Mouse (Mus musculus) liver, embryonic 14.5 days (tissue): ENCODE measurements at regions not wholly inside any gene's neighbourhood (a gene's known extent, or its start where the extent isn't known, plus 50 kb on each side); places are given as distances from the start of the nearest gene placed in this dataset.

Experiments
- ATAC-seq: fragments of 200-750 bp; cut with Nextera tagmentation; 2 replicates; pipeline ENCODE4 v1.8.0; 2017; ENCODE audit warnings: moderate number of reproducible peaks, mild to moderate bottlenecking, moderate library complexity; ENCODE audit not compliant: insufficient read depth
- DNase-seq, 3 experiments: peaks; one replicate each; pipeline ENCODE4 v3.0.0-alpha.2; 2012 to 2013; ENCODE audit warnings: low read depth in 3 of 3, low spot score in 3 of 3
- H3K27ac ChIP-seq: fragments of 300-500 bp; sonication (generic); 2 replicates; pipeline ENCODE4 v1.5.1; 2014; ENCODE audit warnings: moderate library complexity, mild to moderate bottlenecking, control low read depth, inconsistent platforms
- H3K27me3 ChIP-seq: fragments of 300-500 bp; sonication (generic); 2 replicates; pipeline ENCODE4 v1.6.1; 2014; ENCODE audit warnings: mild to moderate bottlenecking, low read length, moderate library complexity; ENCODE audit not compliant: control insufficient read depth, insufficient read depth
- H3K36me3 ChIP-seq: fragments of 300-500 bp; sonication (generic); replicated peaks from 2 replicates; pipeline ENCODE4 v1.6.1; 2014; ENCODE audit warnings: low read depth; ENCODE audit not compliant: control insufficient read depth, insufficient read depth
- H3K4me1 ChIP-seq, 2 experiments: fragments of 200-500 bp in 1 of 2; fragments of 300-500 bp in 1 of 2; sonication (generic) in 1 of 2; replicated peaks; 2 replicates each; pipeline ENCODE4 v1.6.1; 2012 to 2014; ENCODE audit warnings: antibody characterized with exemption in 1 of 2, inconsistent platforms in 1 of 2, low read length in 1 of 2; ENCODE audit not compliant: control insufficient read depth in 2 of 2, insufficient read depth in 2 of 2
- H3K4me2 ChIP-seq: fragments of 300-500 bp; sonication (generic); 2 replicates; pipeline ENCODE4 v1.6.1; 2014; ENCODE audit warnings: low read depth, mild to moderate bottlenecking, control low read depth, moderate library complexity
- H3K4me3 ChIP-seq, 2 experiments: fragments of 200-500 bp in 1 of 2; fragments of 300-500 bp in 1 of 2; sonication (generic) in 1 of 2; 2 replicates each; pipeline ENCODE4 v1.5.1; 2012 to 2014; ENCODE audit warnings: low read depth in 2 of 2, low read length in 2 of 2, mild to moderate bottlenecking in 2 of 2, control low read depth in 1 of 2, inconsistent platforms in 1 of 2, moderate library complexity in 1 of 2; ENCODE audit not compliant: insufficient read depth in 1 of 2
- H3K9ac ChIP-seq: fragments of 300-500 bp; sonication (generic); replicated peaks from 2 replicates; pipeline ENCODE4 v1.6.1; 2014; ENCODE audit warnings: mild to moderate bottlenecking, control low read depth, moderate library complexity
- H3K9me3 ChIP-seq: fragments of 300-500 bp; sonication (generic); 2 replicates; pipeline ENCODE4 v1.6.1; 2016; ENCODE audit warnings: low read length, mixed read lengths; ENCODE audit not compliant: control insufficient read depth
- CTCF ChIP-seq: IDR thresholded peaks from 2 replicates; pipeline ENCODE4 v1.5.1; 2016; ENCODE audit warnings: antibody characterized with exemption, low read depth, control low read depth
- EP300 ChIP-seq: IDR thresholded peaks from 2 replicates; pipeline ENCODE4 v1.6.1; 2016; ENCODE audit warnings: antibody characterized with exemption, low read depth
- WGBS: fragments of 180-500 bp; shearing (Covaris S2); extraction: QIAGEN DNeasy Blood & Tissue Kit; methylation state at CpG from one replicate; pipeline ENCODE4 v1.1.7; 2014; ENCODE audit not compliant: insufficient replicate concordance; 5-methylcytosine and 5-hydroxymethylcytosine counted together

- ATAC-seq = no peak
- TF ChIP-seq EP300 (no peak), CTCF (no peak)
- no peak overlapping the region for H3K4me2 ChIP-seq
- H3K27ac ChIP-seq = no peak overlapping the region
- no peaks in the 10 kb centered on the region for H3K27me3 ChIP-seq
- DNase-seq = no peak
- no peak overlapping the region for H3K4me3 ChIP-seq
- 65% methylated on average over 6 of the region's 6 CpGs for WGBS
- no peaks in the 10 kb centered on the region for H3K9me3 ChIP-seq
- no peaks in the 10 kb centered on the region for H3K36me3 ChIP-seq
- H3K4me1 ChIP-seq = no peaks in the 10 kb centered on the region
- no peak overlapping the region for H3K9ac ChIP-seq
Observed at GRCm38 (mm10) chr13:44118846-44119245, 334.3 kb downstream of the Cd83 start.

- no peak overlapping the region for H3K4me3 ChIP-seq
- 45% methylated on average over 6 of the region's 8 CpGs for WGBS
- no peaks in the 10 kb centered on the region for H3K9me3 ChIP-seq
- H3K36me3 ChIP-seq = no peaks in the 10 kb centered on the region
- H3K27me3 ChIP-seq = no peaks in the 10 kb centered on the region
- H3K9ac ChIP-seq = no peak overlapping the region
- ATAC-seq = no peak
- H3K4me2 ChIP-seq = no peak overlapping the region
- no peak for DNase-seq
- no peak overlapping the region for H3K27ac ChIP-seq
- H3K4me1 ChIP-seq = no peaks in the 10 kb centered on the region
- TF ChIP-seq CTCF (no peak), EP300 (no peak)
Observed at GRCm38 (mm10) chr13:44121241-44121671, 336.7 kb downstream of the Cd83 start.

GRCm38 (mm10) chr13:44121932-44122331 is 337.4 kb downstream of the Cd83 start:
- no peak overlapping the region for H3K4me2 ChIP-seq
- H3K9ac ChIP-seq = no peak overlapping the region
- no peak for DNase-seq
- H3K36me3 ChIP-seq = no peaks in the 10 kb centered on the region
- H3K27me3 ChIP-seq = no peaks in the 10 kb centered on the region
- no peak overlapping the region for H3K4me3 ChIP-seq
- H3K4me1 ChIP-seq = no peaks in the 10 kb centered on the region
- no peak for ATAC-seq
- 56% methylated on average over 7 of the region's 7 CpGs for WGBS
- no peaks in the 10 kb centered on the region for H3K9me3 ChIP-seq
- TF ChIP-seq CTCF (no peak), EP300 (no peak)
- H3K27ac ChIP-seq = no peak overlapping the region

GRCm38 (mm10) chr13:44126198-44126597 is 341.6 kb downstream of the Cd83 start:
- no peak overlapping the region for H3K4me3 ChIP-seq
- H3K27me3 ChIP-seq = no peaks in the 10 kb centered on the region
- ATAC-seq = no peak
- H3K36me3 ChIP-seq = no peaks in the 10 kb centered on the region
- H3K27ac ChIP-seq = no peak overlapping the region
- no peak for DNase-seq
- no peak overlapping the region for H3K9ac ChIP-seq
- WGBS = 29% methylated on average over 10 of the region's 10 CpGs
- no peaks in the 10 kb centered on the region for H3K9me3 ChIP-seq
- TF ChIP-seq EP300 = no peak
- no peak for TF ChIP-seq CTCF
- H3K4me1 ChIP-seq = no peaks in the 10 kb centered on the region
- H3K4me2 ChIP-seq = no peak overlapping the region

GRCm38 (mm10) chr13:44128506-44129274 is 344.1 kb downstream of the Cd83 start:
- no peaks in the 10 kb centered on the region for H3K4me1 ChIP-seq
- no peak for ATAC-seq
- WGBS = 75% methylated on average over 16 of the region's 16 CpGs
- no peaks in the 10 kb centered on the region for H3K9me3 ChIP-seq
- no peak overlapping the region for H3K9ac ChIP-seq
- H3K4me2 ChIP-seq = no peak overlapping the region
- H3K4me3 ChIP-seq = no peak overlapping the region
- TF ChIP-seq CTCF (no peak), EP300 (no peak)
- no peak overlapping the region for H3K27ac ChIP-seq
- H3K36me3 ChIP-seq = no peaks in the 10 kb centered on the region
- no peak for DNase-seq
- no peaks in the 10 kb centered on the region for H3K27me3 ChIP-seq
